Mouse (Mus musculus) CH12.LX (cell line): Measurements from ENCODE around the gene 9930021J03Rik.

Source experiments
- CTCF ChIP-seq, 2 experiments: IDR thresholded peaks in 1 of 2; conservative IDR thresholded peaks in 1 of 2; 2 replicates each; pipeline ENCODE4 v1.5.1; 2011 to 2012; ENCODE audit warnings: low read depth in 2 of 2, low read length in 2 of 2, improper control_type of control experiment in 1 of 2, inconsistent platforms in 1 of 2, mild to moderate bottlenecking in 1 of 2, moderate library complexity in 1 of 2
- E2F4 ChIP-seq: IDR thresholded peaks from 2 replicates; pipeline ENCODE4 v1.6.1; 2011; ENCODE audit warnings: low read depth, low read length, improper control_type of control experiment; ENCODE audit not compliant: insufficient replicate concordance
- EP300 ChIP-seq: IDR thresholded peaks from 2 replicates; pipeline ENCODE4 v1.6.1; 2011; ENCODE audit warnings: low read length, improper control_type of control experiment
- NELFE ChIP-seq: IDR thresholded peaks from 2 replicates; pipeline ENCODE4 v1.6.1; 2011; ENCODE audit warnings: low read depth, low read length, improper control_type of control experiment
- POLR2A ChIP-seq: IDR thresholded peaks from 2 replicates; pipeline ENCODE4 v1.6.1; 2011; ENCODE audit warnings: low read depth, mild to moderate bottlenecking, improper control_type of control experiment, low read length
- TBP ChIP-seq: conservative IDR thresholded peaks from 2 replicates; pipeline ENCODE4 v1.6.1; 2011; ENCODE audit warnings: low read depth, low read length, improper control_type of control experiment
- USF1 ChIP-seq: IDR thresholded peaks from 2 replicates; pipeline ENCODE4 v1.6.1; 2014; ENCODE audit warnings: low read depth, mild to moderate bottlenecking, inconsistent platforms, low read length, improper control_type of control experiment
- USF2 ChIP-seq: conservative IDR thresholded peaks from 2 replicates; pipeline ENCODE4 v1.6.1; 2011; ENCODE audit warnings: low read depth, low read length, improper control_type of control experiment

DNA sequence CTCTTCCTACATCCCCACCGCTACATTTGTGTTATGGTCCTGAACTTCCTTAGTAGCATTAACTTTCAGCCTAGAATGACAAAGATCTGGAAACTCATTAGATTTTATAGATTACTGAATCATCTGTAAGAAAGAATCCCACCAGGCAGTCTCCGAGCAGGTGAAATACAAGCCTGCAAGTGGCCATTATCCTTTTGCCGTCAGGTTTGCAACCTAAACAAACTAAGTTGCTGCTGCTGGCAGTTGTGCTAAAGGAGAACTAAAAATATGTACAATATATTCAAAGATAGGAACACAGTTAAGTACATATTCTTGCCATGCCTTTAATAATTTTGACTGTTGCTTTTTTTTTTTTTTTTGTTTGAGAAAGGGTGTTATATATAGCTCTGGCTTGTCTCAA, 70.4 kb downstream of the 9930021J03Rik start:
- no peak for TF ChIP-seq CTCF (conservative IDR thresholded peaks at IDR 0.05 in 1 of 2, IDR thresholded peaks at IDR 0.05 in 1 of 2; ENCODE audit: low read depth in 2 of 2, low read length in 2 of 2)
- no peak for TF ChIP-seq USF1
- no peak for TF ChIP-seq TBP
- TF ChIP-seq POLR2A = no peak
- TF ChIP-seq NELFE = no peak
- no peak for TF ChIP-seq E2F4
- no peak for TF ChIP-seq EP300
- no peak for TF ChIP-seq USF2
